Mouse (Mus musculus): ENCODE measurements around the gene Aldh9a1.

- TF ChIP-seq POLR2A (IDR thresholded peaks at IDR 0.05; ENCODE audit: extremely low read depth, insufficient read depth, low read length) = no peak
- TF ChIP-seq CTCF (IDR thresholded peaks at IDR 0.05; ENCODE audit: extremely low read depth, insufficient read depth, low read length) = no peak
Measured at GRCm38 (mm10) chr1:167392687-167393086, 42.9 kb downstream of the Aldh9a1 start.
